Mouse (Mus musculus): ENCODE data around the gene Gse1. TPM values are rescaled to one million over a fixed set of nuclear protein-coding genes. Genes with fewer than 3 reads are reported as not detected.

Gse1 gene
- 9.6 and 10.8 TPM in 2 replicates for polyA plus RNA-seq (2015; fragmentation: Nextera tagmentation; extraction: Ambion mirVana)

GRCm38 (mm10) chr8:120227891-120228591, at the start of gene Gse1:
Gene Gse1, plus strand, starts transcription at chr8:120228456.
- peak; percentile 82 for ATAC-seq (ENCODE audit: insufficient read depth, low FRiP score, low read depth)
- Histone ChIP-seq H3K27ac (peak within 1 kb of the TSS; percentile 45), H3K4me1 (peaks cover 69% of the 10 kb centered on the region), H3K27me3 (replicated peaks) (0 out of 2 replicates have a peak, but pooled peaks cover 9% of the 10 kb centered on the region), H3K9ac (peak within 1 kb of the TSS; percentile 46), H3K9me3 (no peaks in the 10 kb centered on the region), H3K4me2 (peak within 1 kb of the TSS; percentile 95), H3K4me3 (replicated peaks) (peak within 1 kb of the TSS; percentile 62), H3K36me3 (no peaks in the 10 kb centered on the region)
- 5% methylated on average over 35 of the region's 52 CpGs for WGBS

GRCm38 (mm10) chr8:120179027-120179431, 49.2 kb upstream of the Gse1 start:
- Histone ChIP-seq H3K27me3 (replicated peaks) (no peaks in the 10 kb centered on the region), H3K4me1 (peaks cover 19% of the 10 kb centered on the region), H3K4me2 (peak overlapping the region; percentile 52), H3K9ac (no peak overlapping the region), H3K27ac (no peak overlapping the region), H3K36me3 (no peaks in the 10 kb centered on the region), H3K4me3 (replicated peaks) (peak overlapping the region; percentile 14; the same call in 1 of the 2 replicates), H3K9me3 (no peaks in the 10 kb centered on the region)
- ATAC-seq (ENCODE audit: insufficient read depth, low FRiP score, low read depth): peak; percentile 61
- WGBS: 0% methylated on average over 10 of the region's 10 CpGs

- 41% methylated on average over 7 of the region's 7 CpGs for WGBS
- Histone ChIP-seq H3K4me3 (replicated peaks) (no peak overlapping the region), H3K27ac (no peak overlapping the region), H3K36me3 (no peaks in the 10 kb centered on the region), H3K4me1 (peaks cover 33% of the 10 kb centered on the region), H3K4me2 (no peak overlapping the region), H3K27me3 (replicated peaks) (no peaks in the 10 kb centered on the region), H3K9ac (no peak overlapping the region), H3K9me3 (no peaks in the 10 kb centered on the region)
- ATAC-seq (ENCODE audit: insufficient read depth, low FRiP score, low read depth): no peak
Observed at GRCm38 (mm10) chr8:120180445-120180970, 47.7 kb upstream of the Gse1 start.

GRCm38 (mm10) chr8:120181274-120181673, 47.0 kb upstream of the Gse1 start:
- WGBS: 81% methylated on average over 5 of the region's 5 CpGs
- H3K4me3 ChIP-seq (replicated peaks): no peak overlapping the region
- no peak overlapping the region for H3K9ac ChIP-seq
- H3K9me3 ChIP-seq: no peaks in the 10 kb centered on the region
- no peaks in the 10 kb centered on the region for H3K36me3 ChIP-seq
- no peak for ATAC-seq (ENCODE audit: insufficient read depth, low FRiP score, low read depth)
- no peak overlapping the region for H3K4me2 ChIP-seq
- H3K27me3 ChIP-seq (replicated peaks): no peaks in the 10 kb centered on the region
- H3K27ac ChIP-seq: no peak overlapping the region
- H3K4me1 ChIP-seq: peaks cover 41% of the 10 kb centered on the region

GRCm38 (mm10) chr8:120181861-120182414, 46.3 kb upstream of the Gse1 start:
- Histone ChIP-seq H3K27ac (no peak overlapping the region), H3K4me2 (no peak overlapping the region), H3K4me1 (peaks cover 44% of the 10 kb centered on the region), H3K9me3 (no peaks in the 10 kb centered on the region), H3K36me3 (no peaks in the 10 kb centered on the region), H3K9ac (no peak overlapping the region), H3K27me3 (replicated peaks) (no peaks in the 10 kb centered on the region), H3K4me3 (replicated peaks) (no peak overlapping the region)
- no peak for ATAC-seq (ENCODE audit: insufficient read depth, low FRiP score, low read depth)
- 70% methylated on average over 4 of the region's 4 CpGs for WGBS

GRCm38 (mm10) chr8:120184366-120184765, 43.9 kb upstream of the Gse1 start:
- Histone ChIP-seq H3K36me3 (no peaks in the 10 kb centered on the region), H3K4me1 (peaks cover 35% of the 10 kb centered on the region), H3K4me2 (0 out of 2 replicates have a peak overlapping the region, but pooled peaks have one; percentile 19), H3K27me3 (replicated peaks) (no peaks in the 10 kb centered on the region), H3K9me3 (no peaks in the 10 kb centered on the region), H3K27ac (peak overlapping the region; percentile 81; the same call in 1 of the 2 replicates), H3K9ac (no peak overlapping the region), H3K4me3 (replicated peaks) (no peak overlapping the region)
- WGBS: 23% methylated on average over 9 of the region's 9 CpGs
- peak; percentile 47 for ATAC-seq (ENCODE audit: insufficient read depth, low FRiP score, low read depth)

GRCm38 (mm10) chr8:120184850-120185792, 43.1 kb upstream of the Gse1 start:
- ATAC-seq (ENCODE audit: insufficient read depth, low FRiP score, low read depth): peak; percentile 52; the same call in 1 of the 2 replicates
- Histone ChIP-seq H3K27ac (peak overlapping the region; percentile 81), H3K9ac (no peak overlapping the region), H3K9me3 (no peaks in the 10 kb centered on the region), H3K36me3 (no peaks in the 10 kb centered on the region), H3K27me3 (replicated peaks) (no peaks in the 10 kb centered on the region), H3K4me1 (peaks cover 40% of the 10 kb centered on the region), H3K4me2 (peak overlapping the region; percentile 34), H3K4me3 (replicated peaks) (no peak overlapping the region)
- 17% methylated on average over 17 of the region's 17 CpGs for WGBS

GRCm38 (mm10) chr8:120186454-120186853, 41.8 kb upstream of the Gse1 start:
- Histone ChIP-seq H3K9ac (no peak overlapping the region), H3K4me2 (no peak overlapping the region), H3K36me3 (no peaks in the 10 kb centered on the region), H3K9me3 (no peaks in the 10 kb centered on the region), H3K27ac (no peak overlapping the region), H3K27me3 (replicated peaks) (no peaks in the 10 kb centered on the region), H3K4me1 (peaks cover 50% of the 10 kb centered on the region), H3K4me3 (replicated peaks) (no peak overlapping the region)
- WGBS: 59% methylated on average over 8 of the region's 8 CpGs
- ATAC-seq (ENCODE audit: insufficient read depth, low FRiP score, low read depth): no peak

GRCm38 (mm10) chr8:120188510-120188909, 39.7 kb upstream of the Gse1 start:
- Histone ChIP-seq H3K36me3 (no peaks in the 10 kb centered on the region), H3K4me2 (no peak overlapping the region), H3K4me1 (peaks cover 54% of the 10 kb centered on the region), H3K27ac (no peak overlapping the region), H3K9ac (no peak overlapping the region), H3K27me3 (replicated peaks) (no peaks in the 10 kb centered on the region), H3K9me3 (no peaks in the 10 kb centered on the region), H3K4me3 (replicated peaks) (no peak overlapping the region)
- no peak for ATAC-seq (ENCODE audit: insufficient read depth, low FRiP score, low read depth)
- WGBS: 79% methylated on average over 6 of the region's 6 CpGs

GRCm38 (mm10) chr8:120189440-120189839, 38.8 kb upstream of the Gse1 start:
- no peak for ATAC-seq (ENCODE audit: insufficient read depth, low FRiP score, low read depth)
- H3K9ac ChIP-seq: no peak overlapping the region
- H3K4me2 ChIP-seq: no peak overlapping the region
- no peaks in the 10 kb centered on the region for H3K9me3 ChIP-seq
- no peaks in the 10 kb centered on the region for H3K36me3 ChIP-seq
- H3K4me3 ChIP-seq (replicated peaks): no peak overlapping the region
- WGBS: 71% methylated on average over 6 of the region's 6 CpGs
- no peaks in the 10 kb centered on the region for H3K27me3 ChIP-seq (replicated peaks)
- no peak overlapping the region for H3K27ac ChIP-seq
- peaks cover 48% of the 10 kb centered on the region for H3K4me1 ChIP-seq

- H3K27ac ChIP-seq: no peak overlapping the region
- no peaks in the 10 kb centered on the region for H3K27me3 ChIP-seq (replicated peaks)
- H3K4me1 ChIP-seq: peaks cover 41% of the 10 kb centered on the region
- H3K36me3 ChIP-seq: no peaks in the 10 kb centered on the region
- H3K9ac ChIP-seq: no peak overlapping the region
- no peak overlapping the region for H3K4me3 ChIP-seq (replicated peaks)
- WGBS: 78% methylated on average over 17 of the region's 17 CpGs
- H3K4me2 ChIP-seq: no peak overlapping the region
- no peaks in the 10 kb centered on the region for H3K9me3 ChIP-seq
- ATAC-seq (ENCODE audit: insufficient read depth, low FRiP score, low read depth): no peak
Observed at GRCm38 (mm10) chr8:120190107-120190809, 38.0 kb upstream of the Gse1 start.

Measured in stomach, embryonic 15.5 days (tissue).